Mouse (Mus musculus) adrenal gland, adult 2 months (tissue): ENCODE data around the gene Rpl4. TPM values are rescaled to one million over a fixed set of nuclear protein-coding genes. Genes with fewer than 3 reads are reported as not detected.
"Not testable (repeated sequence)": the region's sequence is repeated elsewhere in the genome, so short reads cannot be mapped to it uniquely, and the experiment has no call there.

Source experiments
- DNase-seq: peaks from one replicate; pipeline ENCODE4 v3.0.0; 2021
- long read RNA-seq: library from polyadenylated mRNA; stranded (forward); transcript quantifications from one replicate; pipeline ENCODE4 v2.0.0, GENCODE M21; 2021
- polyA plus RNA-seq: library from polyadenylated mRNA; depleted of rRNA; stranded (reverse); fragments of >200 nt; gene quantifications from 2 replicates; pipeline ENCODE4 v1.2.3, GENCODE M21; 2012; rRNA removed
- total RNA-seq, 2 experiments: library from RNA; stranded (reverse); gene quantifications; 2 replicates each; pipeline ENCODE4 v1.2.3; 2021

Rpl4 gene
- total RNA-seq = 1,000 to 10,000 TPM in 1 of 2 experiments, 100 to 1,000 TPM in 1; 966 to 1,016 TPM
- 83.8 and 120 TPM in 2 replicates for polyA plus RNA-seq
- long read RNA-seq, transcript Rpl4-201 (10 exons, 1,538 nt) = major isoform, 582 of 643 reads
- long read RNA-seq, transcript Rpl4-202 (4 exons, 596 nt) = minor isoform, 5 of 643 reads
- long read RNA-seq, partial matches to known transcripts = 30 of 643 reads
- long read RNA-seq, other reads (novel, unspliced or antisense) = 26 of 643 reads

DNA sequence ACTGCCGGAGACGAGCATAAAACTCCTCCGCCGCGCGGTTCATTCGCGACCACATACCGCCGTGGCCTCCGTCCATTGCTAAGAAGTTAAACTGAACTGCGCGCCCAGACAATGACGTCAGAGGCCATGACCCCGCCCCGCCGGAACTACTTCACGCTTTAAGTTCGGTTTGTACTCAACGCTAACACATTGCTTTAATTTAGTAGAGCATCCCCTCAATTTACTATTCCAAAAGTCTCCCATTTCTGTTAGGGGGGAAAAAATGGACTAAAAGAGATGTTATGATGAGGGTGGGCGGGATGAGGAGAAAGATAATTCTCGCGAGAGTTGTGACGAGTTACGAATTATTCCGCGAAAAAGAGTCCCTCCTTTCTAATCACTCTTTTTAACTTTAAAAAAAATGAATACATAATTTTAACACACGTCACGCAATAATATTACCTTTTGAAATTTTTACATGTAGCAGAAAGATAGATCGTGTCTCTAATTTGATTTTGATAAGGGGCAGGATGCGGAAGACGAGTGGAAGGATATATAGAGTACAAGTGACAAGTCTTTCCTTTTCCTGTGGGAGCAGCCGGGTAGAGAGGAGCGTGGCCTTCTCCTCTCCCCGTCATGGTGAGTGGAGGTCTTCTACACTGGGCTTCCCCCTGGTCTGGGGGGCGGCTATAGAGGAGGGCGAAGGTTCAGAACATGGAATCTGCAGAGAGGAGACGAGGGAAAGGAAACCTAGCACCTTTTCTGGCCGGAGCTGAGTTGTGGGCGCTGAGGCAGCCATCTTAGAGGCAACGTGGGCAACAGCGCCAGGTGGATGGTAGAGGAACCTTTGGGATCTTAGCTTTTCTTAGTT lies at the start of gene Rpl4, which contains the start of gene Zwilch:
TSS of gene Rpl4 (plus strand) at position 560 of the 850 bp plus-strand sequence.
TSS of gene Zwilch (minus strand) at position 289 of the 850 bp plus-strand sequence.
- DNase-seq = peak; percentile 79

DNA sequence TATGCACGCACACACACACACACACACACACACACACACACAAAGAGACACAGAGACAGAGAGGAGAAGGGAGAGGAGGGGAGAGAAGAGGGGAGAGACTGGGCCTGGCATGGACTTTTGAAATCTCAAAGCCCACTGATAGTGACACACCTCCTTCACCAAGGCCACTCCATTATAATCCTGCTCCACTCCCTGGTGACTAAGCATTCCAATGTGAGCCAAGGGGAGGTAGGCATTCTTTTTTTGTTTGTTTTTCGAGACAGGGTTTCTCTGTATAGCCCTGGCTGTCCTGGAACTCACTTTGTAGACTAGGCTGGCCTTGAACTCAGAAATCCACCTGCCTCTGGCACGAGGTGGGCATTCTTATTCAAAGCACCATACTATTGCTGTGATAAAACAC lies 48.3 kb upstream of the Rpl4 start:
- peak; percentile 62 for DNase-seq

DNA sequence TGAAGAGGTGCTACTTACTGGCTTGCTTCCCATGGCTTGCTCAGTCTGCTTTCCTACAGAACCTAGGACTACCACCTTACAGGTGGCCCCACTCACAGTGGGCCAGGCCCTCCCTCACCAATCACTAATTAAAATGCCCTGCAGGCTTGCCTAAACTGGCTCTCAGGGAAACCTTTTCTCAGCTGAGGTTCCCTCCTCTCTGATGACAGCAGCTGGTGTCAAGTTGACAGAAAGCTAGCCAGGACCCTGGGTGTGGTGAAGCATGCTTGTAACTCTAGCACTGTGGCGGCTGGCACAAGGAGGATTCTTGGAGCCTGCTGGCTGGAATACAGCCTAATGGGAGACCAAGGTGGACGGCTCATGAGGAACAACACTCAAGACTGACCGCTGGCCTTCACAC lies 47.9 kb upstream of the Rpl4 start:
- DNase-seq = no peak

DNA sequence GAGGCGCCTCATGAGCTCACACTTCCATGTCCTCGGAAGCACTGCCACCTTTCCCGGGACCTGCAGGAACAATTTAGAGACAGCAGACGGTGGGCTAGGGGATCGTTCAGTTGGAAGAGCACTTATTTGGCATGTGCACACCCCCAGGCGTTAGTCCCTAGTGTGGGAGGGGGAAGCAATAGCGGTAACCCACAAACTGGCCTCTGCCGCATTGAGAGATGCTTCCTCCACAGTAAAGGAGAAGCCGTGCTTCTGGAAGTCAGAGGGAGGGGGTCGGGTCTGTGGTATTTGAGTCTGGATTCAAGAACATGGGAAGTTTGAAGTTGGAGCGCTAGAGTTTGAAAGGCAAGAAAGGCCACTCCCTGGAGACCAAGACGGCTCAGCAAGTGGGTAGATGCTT lies 47.1 kb upstream of the Rpl4 start:
- no peak for DNase-seq

DNA sequence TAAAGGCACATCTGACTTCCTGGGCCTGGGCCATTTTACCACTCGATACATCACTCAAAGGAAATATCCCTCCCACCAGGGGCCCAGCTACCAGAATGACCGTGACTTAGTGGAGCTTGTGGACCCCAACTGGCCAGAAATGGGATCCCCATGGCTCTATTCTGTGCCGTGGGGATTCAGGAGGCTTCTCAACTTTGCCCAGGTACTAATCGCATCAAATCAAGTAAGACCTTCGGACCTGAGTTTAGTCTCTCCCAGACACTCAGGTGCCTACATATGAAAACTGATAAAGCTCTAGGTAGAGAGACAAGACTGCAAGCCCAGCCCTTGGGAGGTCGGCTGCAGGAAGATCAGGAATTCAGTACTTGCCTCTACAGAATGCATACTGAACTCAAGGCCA lies 41.6 kb upstream of the Rpl4 start:
- no peak for DNase-seq

DNA sequence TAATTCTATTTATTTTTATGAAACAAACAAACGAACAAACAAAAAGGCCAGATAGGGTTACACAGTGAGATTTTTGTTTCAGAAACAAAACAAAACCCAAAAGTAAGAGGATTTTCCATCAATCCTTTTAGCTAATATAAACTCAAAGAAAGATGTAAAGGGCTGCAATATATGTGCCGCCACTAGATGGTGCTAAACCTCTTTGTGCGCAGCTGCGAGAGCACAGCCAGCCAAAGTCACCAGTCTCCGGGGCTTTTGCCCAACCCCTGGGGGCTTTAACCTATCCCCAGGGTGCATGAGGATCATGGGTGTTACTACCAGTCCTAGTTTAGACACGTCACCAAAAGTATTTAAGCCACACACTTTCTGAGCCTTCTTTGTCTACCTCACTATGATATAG lies 34.3 kb upstream of the Rpl4 start:
- not testable (repeated sequence) for DNase-seq

DNA sequence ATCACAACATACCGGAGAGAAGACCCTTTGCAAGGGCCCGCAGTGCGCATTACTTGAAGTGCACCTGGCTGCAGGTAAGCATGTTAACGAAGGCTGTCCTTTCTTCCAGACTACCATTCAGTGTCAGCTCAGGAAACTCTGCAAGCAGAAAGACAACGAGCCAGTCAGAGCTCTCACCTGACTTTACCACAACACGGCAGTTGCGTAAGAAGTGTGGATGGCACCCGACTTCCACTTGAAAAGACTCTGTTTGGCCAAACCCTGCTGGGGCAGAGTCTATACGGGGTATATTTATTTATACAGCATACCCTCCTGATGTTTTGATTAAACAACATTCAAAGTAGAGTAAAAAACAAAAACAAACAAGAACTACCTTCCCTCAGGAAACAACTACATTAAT lies 33.3 kb upstream of the Rpl4 start:
- no peak for DNase-seq

DNA sequence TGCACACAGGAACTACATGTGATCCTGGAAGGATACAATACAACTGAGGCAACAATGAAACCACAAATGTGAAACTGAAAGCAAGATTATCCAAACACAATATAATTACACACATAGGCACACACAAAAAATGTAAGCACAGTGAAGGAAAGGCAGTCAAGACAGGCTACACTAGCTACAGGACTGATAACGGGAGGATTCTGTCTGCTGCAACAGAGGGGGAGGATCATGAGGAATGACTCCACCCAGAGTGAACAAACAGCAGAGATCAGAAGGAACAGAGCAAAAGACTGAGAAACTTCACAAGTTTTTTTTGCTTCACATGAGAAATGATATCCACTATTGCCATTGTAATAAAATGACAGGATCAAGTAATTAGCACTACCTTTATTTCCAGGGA lies 16.5 kb upstream of the Rpl4 start:
- no peak for DNase-seq

DNA sequence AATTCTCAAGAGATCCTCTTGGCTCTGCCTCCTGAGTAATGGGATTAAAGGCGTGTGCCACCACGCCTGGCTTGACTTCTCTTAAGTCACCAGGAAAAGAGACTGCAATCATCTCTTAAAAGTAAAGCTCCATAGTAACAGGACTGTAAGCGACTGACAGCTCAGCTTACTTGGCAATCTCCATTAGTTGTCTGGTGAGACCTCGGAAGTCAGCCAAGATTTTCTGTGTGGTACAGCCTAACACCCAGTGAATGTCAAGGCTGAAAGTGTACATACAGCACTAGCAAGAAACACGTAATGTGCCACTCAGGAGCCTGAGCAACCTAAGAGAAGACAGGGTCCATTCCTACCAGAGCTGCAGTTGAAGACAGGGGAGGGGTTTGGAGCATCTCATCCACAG lies 12.7 kb upstream of the Rpl4 start:
- DNase-seq = peak; percentile 76

DNA sequence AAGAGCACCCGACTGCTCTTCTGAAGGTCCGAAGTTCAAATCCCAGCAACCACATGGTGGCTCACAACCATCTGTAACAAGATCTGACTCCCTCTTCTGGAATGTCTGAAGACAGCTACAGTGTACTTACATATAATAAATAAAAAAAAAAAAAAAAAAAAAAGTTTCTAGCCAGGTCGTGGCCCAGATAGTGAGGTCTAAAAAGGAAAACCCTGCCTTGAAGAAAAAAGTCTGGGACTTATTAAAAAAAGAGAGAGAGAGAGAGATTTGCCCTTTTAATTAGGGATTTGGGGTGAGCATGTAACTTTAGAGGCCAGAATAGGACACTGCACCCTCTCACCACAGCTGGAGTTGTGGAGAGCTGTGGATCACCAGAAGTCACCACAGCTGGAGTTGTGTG lies 3.2 kb upstream of the Rpl4 start:
- DNase-seq = not testable (repeated sequence)

DNA sequence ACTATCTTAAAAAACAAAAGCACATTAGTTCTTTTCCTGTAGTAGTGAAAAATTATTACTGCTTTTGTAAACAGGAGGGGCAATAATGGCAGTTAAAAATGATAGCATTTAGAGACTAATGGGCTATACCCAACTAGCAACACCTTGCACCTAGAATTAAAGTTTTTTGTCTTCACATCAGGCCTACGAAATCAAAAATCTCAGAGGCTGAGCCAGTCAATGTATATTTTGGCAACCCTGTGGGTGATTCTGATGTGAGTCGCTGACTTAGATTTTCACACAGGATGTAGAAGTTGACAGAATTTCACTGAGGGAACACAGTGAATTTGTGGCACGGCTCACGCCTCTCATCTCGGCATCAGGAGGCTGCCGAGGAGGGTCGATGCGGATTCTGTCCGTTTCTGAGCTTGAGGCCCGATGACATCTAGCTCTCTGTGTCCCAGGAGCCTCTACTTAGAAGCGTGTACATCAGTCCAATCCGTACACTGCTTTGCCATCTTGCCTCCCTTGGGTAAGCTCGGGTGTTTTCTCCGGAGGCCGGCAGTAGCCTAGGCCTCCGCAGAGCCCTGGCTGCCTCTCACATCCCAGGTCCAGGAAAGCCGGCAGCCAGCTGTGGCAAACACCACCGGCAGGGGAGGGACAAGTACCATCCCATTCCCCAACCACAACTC lies 895 bp upstream of the Rpl4 start:
- DNase-seq = no peak

DNA sequence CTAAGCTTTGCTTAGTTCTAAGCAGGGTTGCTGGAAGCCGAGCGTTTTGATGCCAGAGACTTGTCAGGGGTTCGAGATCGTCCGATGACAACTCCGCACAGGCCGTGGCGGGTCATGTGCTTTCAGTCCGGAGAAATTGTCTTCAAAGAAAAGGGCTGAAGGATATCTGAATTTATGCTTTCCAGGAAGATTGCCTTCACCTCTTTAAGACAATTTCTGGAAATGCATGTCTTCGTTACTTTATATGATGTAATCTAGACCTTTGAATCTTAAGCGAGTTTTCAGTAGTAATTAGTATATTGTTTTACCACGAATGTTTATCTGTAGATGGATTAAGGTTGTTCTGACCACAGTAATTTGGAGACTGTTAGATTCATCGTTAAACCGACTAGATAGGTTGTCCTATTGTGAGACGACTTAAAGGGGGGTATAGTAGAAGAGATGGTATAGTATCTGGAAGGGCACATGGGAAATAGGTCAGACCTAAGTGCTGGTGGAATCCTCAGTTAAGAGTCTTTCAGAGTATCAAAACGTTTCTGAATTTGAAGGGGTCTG lies 568 bp downstream of the Rpl4 start:
- no peak for DNase-seq

DNA sequence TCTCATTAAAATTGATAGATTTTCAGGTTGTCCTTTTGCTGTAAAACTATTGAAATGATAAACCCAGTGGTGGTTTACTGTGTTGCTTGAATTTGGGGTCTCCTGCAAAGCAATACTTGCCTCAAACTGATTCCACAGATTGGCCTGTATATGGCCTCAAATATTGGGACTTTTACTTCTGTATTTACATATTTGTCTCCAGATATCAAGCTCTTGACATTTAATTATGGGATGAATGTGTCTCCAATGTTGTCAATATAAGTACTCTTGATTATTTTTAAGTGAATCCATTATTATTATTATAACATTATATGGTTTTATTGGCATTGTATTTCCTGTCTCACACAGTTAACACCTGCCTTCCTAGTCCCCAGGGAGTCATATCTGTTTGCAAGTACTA lies 1.2 kb downstream of the Rpl4 start:
- no peak for DNase-seq

DNA sequence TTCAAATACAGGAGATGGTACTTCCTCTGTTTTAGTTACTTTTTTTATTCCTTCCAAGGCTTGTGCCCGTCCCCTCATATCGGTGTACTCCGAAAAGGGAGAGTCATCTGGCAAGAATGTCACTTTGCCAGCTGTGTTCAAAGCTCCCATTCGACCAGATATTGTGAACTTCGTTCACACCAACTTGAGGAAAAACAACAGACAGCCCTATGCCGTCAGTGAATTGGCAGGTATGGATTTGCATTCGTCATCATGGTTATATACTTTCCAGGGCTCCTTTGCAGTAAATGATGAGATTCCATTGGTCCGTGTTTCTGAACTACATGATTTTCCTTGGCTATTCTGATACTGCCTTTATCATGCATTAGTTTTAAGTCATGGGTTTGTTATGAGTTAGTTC lies 1.6 kb downstream of the Rpl4 start:
- no peak for DNase-seq

DNA sequence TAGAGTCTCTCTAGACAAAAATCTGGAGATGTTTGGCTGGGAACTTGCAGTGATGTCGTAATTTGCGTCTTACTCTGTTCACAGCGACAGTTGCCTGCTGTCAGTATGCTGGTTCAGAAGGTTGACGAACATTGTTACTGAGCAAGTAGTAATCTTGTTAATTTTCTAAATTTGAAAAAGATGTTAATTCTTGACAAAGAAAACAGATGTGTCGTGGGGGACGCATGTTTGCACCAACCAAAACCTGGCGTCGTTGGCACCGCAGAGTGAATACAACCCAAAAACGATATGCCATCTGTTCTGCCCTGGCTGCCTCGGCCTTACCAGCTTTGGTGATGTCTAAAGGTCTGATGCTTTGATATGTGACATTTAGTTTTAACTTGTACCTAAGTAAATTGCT lies 2.2 kb downstream of the Rpl4 start:
- no peak for DNase-seq

DNA sequence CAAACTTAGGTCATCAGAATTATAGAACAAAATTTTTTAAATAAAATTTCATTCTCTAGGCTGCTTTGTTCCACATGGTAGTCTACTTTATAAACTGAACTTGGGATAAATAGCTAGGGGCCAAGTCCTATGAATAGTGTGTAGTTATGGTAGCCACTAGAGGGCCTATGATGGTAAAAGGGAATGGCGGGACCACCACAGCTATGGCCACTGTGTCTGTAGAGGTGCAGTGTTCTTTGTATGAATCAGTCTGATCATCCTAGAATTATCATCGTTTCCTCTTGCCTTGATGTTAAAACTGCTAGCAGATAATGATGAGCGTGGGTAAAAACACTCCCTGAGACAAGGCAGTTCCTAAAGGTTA lies 5.4 kb downstream of the Rpl4 start:
- no peak for DNase-seq

DNA sequence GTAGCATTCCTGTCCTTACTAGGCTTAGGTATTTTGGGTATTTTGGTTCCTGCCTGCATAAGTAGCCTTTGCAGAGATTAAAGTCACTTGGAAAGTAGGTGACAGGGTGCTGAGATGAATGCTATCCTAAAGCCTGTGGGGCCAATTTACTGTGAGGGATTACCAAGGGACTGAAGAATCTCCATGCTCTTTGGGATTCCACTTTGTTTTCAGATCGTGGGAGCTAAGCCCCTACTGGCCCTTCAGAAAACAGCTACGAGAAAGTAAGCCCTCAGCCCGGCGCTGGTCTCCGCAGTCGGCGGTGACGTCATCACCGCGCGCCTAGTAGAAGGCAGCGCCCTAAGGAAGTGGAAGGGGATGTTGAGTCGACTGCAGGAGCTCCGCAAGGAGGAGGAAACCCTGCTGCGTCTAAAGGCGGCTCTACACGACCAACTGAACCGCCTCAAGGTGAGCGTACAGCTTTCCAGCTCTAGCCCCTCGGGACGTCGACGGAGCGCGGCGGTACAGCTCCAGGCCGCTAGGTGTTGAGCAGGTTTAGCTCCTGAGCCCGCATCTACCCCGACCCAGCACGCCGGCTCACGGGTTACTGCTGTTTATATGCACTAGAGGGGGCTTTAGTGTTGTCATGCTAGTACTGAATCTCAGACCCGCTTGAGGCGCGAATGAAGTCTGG lies 5.9 kb downstream of the Rpl4 start, which contains the start of gene Snapc5:
TSS of gene Snapc5 (plus strand) at position 301 of the 673 bp plus-strand sequence.
- peak; percentile 92 for DNase-seq

DNA sequence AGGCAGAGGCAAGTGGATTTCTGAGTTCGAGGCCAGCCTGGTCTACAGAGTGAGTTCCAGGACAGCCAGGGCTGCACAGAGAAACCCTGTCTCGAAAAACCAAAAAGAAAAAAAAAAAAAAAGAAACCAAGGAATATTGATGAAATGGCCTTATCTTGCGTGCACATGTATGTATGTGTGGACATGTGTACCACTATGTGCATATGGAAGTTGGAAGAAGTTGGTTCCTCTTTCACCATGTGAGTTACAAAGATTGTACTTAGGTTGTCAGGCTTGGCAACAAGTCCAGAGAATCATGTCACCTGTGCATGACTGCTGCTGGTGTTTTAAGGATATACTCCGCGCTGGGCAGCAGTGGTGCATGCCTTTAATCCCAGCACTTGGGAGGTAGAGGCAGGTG lies 10.1 kb downstream of the Rpl4 start:
- DNase-seq = not testable (repeated sequence)

DNA sequence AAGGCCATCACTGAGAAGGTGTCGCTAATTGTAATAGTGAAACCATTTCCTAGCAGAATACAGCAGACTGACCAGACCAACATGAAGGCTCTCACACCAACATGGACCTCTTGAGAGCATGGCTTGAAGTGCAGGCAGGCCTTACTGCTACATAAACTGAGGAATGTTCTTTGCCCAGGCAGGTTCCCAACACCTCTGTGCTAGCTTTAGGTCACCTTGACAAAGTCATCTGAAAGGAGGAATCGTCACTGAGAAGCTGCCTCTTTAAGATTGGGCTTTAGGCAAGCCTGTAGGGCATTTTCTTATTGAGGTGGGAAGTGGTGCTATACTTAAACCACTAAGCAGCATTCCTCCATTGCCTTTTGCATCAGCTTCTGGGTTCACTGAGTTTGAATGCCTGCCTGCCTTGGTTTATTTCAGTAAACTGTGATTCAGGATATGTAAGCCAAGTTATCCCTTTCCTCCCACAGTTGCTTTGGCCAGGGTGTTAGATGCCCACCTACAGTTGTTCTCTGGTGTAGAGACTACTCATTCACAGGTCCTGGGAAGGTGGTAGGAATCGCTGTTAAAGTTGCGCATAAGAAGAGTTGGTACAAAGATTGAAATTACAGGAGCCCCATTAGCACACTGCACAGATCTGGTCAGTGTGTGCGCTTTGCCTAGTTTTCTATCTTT lies 11.1 kb downstream of the Rpl4 start:
- DNase-seq = no peak

DNA sequence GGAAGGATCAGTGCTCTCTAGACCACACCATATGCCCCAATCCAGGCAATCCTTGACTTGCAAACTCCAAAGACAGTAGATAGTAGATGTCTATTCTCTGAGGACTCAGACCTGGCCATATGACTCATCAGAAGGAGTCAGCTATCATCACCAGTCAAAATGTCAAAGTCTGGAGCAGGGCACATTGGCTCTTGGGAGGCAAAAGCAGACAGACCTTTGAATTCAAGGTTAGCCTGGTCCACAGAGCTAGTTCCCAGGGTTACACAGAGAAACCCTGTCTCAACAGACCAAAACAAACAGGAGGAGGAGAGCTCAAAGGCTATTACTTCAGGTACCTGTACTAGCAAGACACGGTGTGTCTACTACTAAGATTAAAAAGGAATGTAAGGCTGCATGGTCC lies 20.7 kb downstream of the Rpl4 start:
- DNase-seq = peak; percentile 64

DNA sequence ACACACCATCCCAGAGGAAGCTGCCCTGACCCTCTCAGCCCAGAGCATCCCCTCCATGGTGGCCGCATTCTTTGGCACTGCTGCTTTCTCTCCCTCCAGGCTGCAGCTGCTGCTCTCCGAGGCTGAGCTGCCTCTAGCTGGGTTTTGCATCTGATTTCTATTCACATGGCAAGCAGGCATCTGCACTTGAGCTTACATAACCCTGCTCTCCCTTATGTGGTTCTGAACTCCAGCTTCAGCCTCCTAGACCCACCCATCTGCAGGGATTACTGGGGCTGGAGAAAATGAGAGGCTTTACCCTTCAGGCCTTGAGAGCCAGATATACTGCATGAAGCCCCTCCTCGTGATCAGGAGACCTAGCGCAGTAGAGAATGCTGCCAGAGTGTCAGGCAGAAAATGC lies 22.4 kb downstream of the Rpl4 start:
- DNase-seq = no peak

DNA sequence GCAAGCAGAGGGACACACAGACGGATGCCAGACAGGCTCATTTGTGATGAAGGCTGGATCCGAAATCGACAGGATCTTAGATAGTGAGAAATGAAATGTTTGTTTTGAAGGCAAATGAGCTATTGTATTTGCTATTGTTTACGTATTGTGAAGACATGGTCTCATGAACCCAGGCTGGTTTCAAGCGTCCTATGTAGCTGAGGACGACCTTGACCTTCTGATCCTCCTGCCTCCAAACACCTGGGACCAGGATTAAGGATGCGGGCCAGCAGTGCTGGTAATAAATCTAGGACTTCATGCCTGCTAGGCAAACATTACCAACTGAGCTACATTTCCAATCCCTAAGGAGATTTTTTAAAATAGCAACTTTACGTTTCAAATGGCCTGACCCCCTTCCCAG lies 24.3 kb downstream of the Rpl4 start:
- DNase-seq = no peak
